Mouse (Mus musculus) MEL (cell line): ENCODE data around the gene Scnm1.

Experiments
- CTCF ChIP-seq, 3 experiments: IDR thresholded peaks in 2 of 3; conservative IDR thresholded peaks in 1 of 3; 2 replicates each; pipeline ENCODE4 v1.5.1; 2011 to 2012; ENCODE audit warnings: low read length in 3 of 3, low read depth in 2 of 3, mild to moderate bottlenecking in 2 of 3, improper control_type of control experiment in 1 of 3, inconsistent platforms in 1 of 3, mixed read lengths in 1 of 3, moderate library complexity in 1 of 3; ENCODE audit not compliant: control insufficient read depth in 1 of 3, insufficient read depth in 1 of 3, poor library complexity in 1 of 3, severe bottlenecking in 1 of 3
- E2F4 ChIP-seq: IDR thresholded peaks from 2 replicates; pipeline ENCODE4 v1.6.1; 2011; ENCODE audit warnings: low read depth, low read length, improper control_type of control experiment, borderline replicate concordance
- EP300 ChIP-seq, 2 experiments: IDR thresholded peaks; 2 replicates each; pipeline ENCODE4 v1.6.1; 2011; ENCODE audit warnings: improper control_type of control experiment in 2 of 2, low read length in 2 of 2, low read depth in 1 of 2, mild to moderate bottlenecking in 1 of 2
- GATA1 ChIP-seq: IDR thresholded peaks from 2 replicates; pipeline ENCODE4 v1.6.1; 2011; ENCODE audit warnings: low read depth, low read length, improper control_type of control experiment
- KAT2A ChIP-seq: conservative IDR thresholded peaks from 2 replicates; pipeline ENCODE4 v1.6.1; 2012; ENCODE audit warnings: low read depth, low read length, improper control_type of control experiment, inconsistent platforms
- MEF2A ChIP-seq: IDR thresholded peaks from 2 replicates; pipeline ENCODE4 v1.6.1; 2014; ENCODE audit warnings: low read depth, mild to moderate bottlenecking, inconsistent platforms, low read length, improper control_type of control experiment; ENCODE audit not compliant: poor library complexity, insufficient replicate concordance, severe bottlenecking; ENCODE audit errors: extremely low read depth
- SMC3 ChIP-seq: IDR thresholded peaks from 2 replicates; pipeline ENCODE4 v1.6.1; 2011; ENCODE audit warnings: low read depth, low read length, improper control_type of control experiment

GRCm38 (mm10) chr3:95147924-95148323 lies 14.1 kb upstream of the Scnm1 start:
- TF ChIP-seq CTCF (IDR thresholded peaks at IDR 0.05 in 2 of 3, conservative IDR thresholded peaks at IDR 0.05 in 1 of 3; ENCODE audit: control insufficient read depth in 1 of 3, insufficient read depth in 1 of 3, low read depth in 2 of 3, low read length in 3 of 3, poor library complexity in 1 of 3, severe bottlenecking in 1 of 3) (no peak), MEF2A (no peak), SMC3 (no peak), E2F4 (no peak), EP300 (IDR thresholded peaks at IDR 0.05; ENCODE audit: low read depth in 1 of 2, low read length in 2 of 2) (no peak), KAT2A (no peak), GATA1 (no peak)
